Mouse (Mus musculus) embryonic fibroblast, embryonic 13.5 days (primary cell): Measurements from ENCODE around the gene Pnpo.

Experiments
- CTCF ChIP-seq: IDR thresholded peaks from 2 replicates; pipeline ENCODE4 v1.5.1; 2011; ENCODE audit warnings: mild to moderate bottlenecking, control low read depth, low read length, moderate library complexity, borderline replicate concordance; ENCODE audit not compliant: insufficient read depth
- POLR2A ChIP-seq: IDR thresholded peaks from 2 replicates; pipeline ENCODE4 v1.6.1; 2011; ENCODE audit warnings: low read depth, mild to moderate bottlenecking, control low read depth, low read length, moderate library complexity

DNA sequence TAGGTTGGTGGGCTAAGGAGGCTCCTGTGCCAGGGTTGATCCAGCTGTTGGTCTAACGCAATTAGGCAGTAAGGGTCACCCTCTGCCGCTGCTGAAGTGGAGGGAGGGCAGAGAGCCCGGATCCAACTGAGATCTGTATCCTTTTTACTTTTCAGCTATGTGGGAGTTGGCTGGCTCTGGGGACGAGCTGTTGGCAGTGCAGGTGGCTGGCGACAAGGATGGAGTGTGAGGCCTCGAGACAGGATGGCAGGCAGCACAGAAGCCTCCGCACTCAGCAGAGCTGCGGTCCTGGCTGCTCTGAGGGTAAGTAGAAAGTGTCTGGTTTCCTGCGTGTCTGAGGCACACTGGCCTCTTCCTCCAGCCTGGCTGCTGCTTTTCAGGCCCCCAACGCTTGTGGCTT, 8.6 kb upstream of the Pnpo start:
- no peak for TF ChIP-seq CTCF
- TF ChIP-seq POLR2A: no peak
